Mouse (Mus musculus) monocyte, adult 5-6 weeks (primary cell): ENCODE measurements at regions not wholly inside any gene's neighbourhood (a gene's known extent, or its start where the extent isn't known, plus 50 kb on each side); places are given as distances from the start of the nearest gene placed in this dataset.

ENCODE experiments used
- ATAC-seq: fragments of 153-309, 156-312 bp; replicated peaks from 2 replicates; pipeline ENCODE4 v1.8.0; 2017; ENCODE audit warnings: mild to moderate bottlenecking; ENCODE audit not compliant: low TSS enrichment, insufficient number of reproducible peaks, severe bottlenecking, poor library complexity, low FRiP score

DNA sequence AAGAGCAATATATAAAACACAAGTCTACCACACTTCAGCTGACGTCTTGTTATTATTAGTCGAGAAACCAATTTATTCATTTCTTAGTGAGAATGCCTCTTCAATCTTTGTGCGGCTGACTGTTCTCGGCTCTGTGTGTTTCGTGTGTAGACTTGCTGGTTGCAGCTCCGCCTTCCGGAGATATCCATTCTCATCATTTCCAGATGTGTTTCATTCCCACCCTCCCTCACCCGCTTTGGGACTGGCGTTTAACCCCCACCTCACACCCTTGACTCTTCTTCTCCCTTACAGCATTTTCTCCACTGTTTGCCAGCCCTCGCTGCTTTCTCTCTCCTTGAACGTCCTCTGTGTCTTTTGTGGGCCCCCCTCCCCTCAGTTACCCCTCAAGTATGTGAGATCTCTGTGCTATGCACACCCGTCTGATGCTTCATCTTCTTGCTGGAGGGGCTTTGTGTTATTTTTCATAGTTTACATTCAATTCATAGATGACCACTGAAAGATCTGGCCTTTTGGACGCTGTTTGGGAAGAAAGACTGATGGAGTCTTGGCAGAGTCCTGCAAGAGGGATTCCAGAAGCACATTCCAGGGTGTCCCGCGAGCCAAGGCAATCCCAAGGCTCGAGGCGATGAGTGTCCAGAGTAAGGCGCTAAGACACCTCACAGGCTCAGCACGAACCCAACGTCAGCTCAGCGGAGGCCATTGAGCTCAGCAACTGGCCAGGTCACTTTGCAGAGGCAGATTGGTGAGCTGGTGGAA, 121.9 kb upstream of the Arglu1 start:
- no peak for ATAC-seq

- no peak for ATAC-seq
These were observed 120.6 kb upstream of the Arglu1 start for GRCm38 (mm10) chr8:8810928-8811327.

DNA sequence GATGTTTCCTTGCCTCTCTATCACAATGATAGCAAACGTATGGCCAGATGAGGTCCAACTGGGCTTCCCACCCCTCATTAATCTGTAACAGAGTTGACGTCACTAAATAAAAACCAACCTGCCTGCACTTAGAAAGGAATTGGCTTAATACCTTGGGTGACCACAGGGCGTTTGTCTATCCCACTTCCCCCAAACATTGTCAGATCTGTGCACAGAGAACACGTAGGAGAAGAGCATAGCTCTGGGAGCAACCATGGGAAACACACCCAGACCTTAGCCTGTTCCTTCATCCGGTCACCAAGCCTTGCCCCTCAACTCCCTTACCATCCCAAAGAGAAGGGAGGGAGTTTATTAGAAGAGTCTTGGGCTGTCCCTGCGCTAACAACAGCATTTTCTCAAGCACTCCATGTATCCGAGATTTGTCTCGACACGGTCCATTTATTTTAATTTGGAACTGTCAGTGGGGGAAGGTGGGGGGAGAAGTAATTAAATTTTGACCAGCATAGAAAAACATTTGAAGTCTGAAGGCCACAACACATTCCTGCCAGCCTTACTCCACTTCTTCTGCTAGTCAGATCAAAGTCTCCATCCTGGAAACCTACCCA, 119.6 kb upstream of the Arglu1 start:
- no peak for ATAC-seq

- no peak for ATAC-seq
These were observed 119.0 kb upstream of the Arglu1 start for GRCm38 (mm10) chr8:8809349-8809748.

GRCm38 (mm10) chr8:8802761-8803340, 112.5 kb upstream of the Arglu1 start:
- ATAC-seq, result no peak

DNA sequence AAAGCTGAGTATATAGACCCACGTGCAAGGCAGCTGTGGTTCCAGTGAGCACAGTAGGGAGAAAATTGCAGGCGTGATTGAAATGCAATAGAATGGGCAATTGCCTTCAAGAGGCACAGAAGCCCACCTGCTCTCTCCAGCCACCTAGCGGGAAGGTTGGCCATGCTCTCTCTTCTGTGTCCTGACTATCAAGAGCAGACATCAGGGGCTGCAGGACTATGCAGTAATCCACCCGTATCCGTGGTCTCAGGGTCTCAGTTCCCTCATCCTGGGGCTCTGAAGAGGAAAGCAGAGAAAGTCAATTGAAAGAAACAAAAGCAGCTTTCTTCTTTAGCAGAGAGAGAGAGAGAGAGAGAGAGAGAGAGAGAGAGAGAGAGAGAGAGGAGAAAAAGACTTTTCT, 112.0 kb upstream of the Arglu1 start:
- ATAC-seq, result no peak

DNA sequence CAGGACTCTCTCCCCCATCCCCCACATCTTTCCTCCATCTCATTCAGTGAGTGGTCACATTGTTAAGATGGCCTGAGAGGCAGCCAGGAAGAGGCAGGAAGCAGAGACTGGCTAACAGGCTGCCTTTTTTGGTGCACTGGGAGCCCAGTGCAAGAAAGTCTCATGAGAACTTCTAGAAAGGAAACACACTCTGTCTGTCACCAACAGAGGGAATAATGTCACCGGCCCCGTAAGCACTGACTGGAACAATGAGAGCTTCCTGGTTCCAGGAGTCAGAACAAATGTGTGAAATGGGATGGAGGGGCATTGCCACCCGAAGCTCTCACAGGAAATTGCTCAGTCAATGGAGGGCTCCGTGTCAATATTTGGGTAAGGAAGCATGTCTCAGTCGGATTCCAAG, 111.3 kb upstream of the Arglu1 start:
- ATAC-seq, result no peak

DNA sequence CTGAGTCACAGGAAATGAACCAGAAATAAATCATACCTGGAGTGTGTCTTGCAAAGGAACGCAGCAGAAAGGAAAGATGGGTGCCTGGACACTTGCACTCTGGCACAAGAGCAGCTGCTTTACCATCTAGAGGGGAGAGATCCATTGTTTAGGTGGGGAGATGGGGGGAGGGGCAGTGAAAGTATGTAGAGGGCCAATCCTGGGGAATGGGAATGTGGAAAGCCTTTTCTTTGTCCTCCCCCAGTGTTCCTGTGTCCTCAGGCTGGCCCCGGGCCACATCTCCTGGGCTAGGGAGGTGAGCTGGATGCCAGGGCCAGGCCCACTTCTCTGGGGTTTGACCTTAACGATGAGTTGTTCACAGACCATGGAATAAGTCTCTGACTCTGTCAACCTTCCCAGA, 107.2 kb upstream of the Arglu1 start:
- ATAC-seq, result no peak

DNA sequence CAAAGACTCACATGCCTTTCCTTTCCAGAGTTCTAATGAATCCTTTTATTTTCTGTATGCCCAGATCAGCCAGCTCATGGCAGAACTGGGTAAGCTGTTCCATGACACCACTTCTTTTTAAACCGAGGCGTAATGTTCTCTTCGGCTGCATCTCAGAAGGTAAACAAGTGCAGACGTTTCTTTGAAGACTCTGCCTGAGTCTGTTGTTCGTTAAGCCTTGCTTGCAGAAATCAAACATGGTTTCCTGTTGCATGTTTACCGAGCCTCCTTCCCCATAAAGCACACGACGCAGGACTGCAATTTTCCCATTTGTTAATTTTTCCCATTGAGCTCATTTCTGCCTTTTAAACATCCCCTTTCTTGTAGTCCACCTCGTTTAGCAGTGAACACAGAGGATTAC, 106.6 kb upstream of the Arglu1 start:
- no peak for ATAC-seq

DNA sequence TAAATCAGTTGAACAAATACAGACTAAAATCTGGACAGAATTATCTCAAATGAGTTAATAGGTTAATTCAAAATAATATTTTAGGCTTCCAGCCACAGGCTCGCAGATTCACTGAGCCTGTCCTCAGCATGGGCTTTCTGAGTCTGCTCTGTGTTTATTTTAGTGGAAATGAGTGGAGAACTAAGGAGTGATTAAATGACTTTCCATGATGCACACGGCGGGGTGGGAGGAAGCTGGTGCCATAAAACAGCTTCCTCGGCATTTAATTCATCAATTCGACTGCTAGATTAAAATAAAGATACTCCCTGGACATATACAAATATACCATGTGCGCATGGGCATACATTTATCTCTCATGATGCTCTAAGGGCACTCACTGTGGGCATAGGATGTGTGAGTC, 104.4 kb upstream of the Arglu1 start:
- ATAC-seq, result no peak

GRCm38 (mm10) chr8:8779931-8780330, 89.6 kb upstream of the Arglu1 start:
- ATAC-seq, result no peak

DNA sequence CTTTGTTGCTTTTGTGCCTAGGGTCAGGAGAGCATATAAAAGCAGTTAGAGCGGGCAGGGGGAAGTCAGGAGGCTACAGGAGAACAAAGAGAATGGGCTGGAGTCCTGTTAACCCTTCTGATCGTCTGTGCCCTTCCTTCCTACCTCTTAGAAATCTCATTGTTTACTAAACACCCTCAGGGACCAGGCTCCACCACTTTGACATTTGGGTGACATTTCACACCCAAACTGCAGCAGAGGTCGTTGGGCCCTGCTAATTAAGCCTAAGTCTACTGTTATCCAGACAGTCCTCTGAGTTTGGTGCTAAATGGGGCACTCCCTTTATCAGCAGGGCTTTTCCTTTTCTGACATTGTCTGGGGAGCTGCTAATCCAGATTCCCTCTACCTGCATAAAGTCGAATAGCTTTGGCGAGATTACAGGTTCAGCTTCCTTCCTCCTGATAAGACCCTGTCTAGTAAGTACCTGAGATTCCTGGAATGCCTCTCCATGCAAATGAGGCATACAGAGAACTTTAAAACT, 84.2 kb upstream of the Arglu1 start:
- ATAC-seq, result no peak

GRCm38 (mm10) chr8:8772424-8772823, 82.1 kb upstream of the Arglu1 start:
- ATAC-seq, result no peak

DNA sequence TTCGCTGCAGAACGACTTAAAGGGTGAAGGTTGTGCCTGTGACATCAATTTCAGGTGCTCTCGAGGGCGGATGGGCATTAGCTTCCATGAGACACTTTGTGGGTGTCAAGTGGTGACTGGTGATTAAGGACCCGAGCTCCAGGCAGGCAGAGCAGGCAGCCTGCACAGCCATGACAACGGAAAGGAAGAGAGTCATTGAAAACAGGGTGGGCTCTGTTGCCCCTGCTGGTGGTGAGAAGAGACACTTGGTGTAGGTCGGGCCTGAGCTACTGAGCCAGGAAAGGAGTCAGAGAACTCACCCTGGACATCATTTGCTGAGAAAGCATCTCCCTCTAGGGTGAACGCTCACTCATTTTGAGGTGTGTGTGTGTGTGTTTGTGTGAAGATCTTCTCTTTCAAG, 80.1 kb upstream of the Arglu1 start:
- ATAC-seq, result no peak

DNA sequence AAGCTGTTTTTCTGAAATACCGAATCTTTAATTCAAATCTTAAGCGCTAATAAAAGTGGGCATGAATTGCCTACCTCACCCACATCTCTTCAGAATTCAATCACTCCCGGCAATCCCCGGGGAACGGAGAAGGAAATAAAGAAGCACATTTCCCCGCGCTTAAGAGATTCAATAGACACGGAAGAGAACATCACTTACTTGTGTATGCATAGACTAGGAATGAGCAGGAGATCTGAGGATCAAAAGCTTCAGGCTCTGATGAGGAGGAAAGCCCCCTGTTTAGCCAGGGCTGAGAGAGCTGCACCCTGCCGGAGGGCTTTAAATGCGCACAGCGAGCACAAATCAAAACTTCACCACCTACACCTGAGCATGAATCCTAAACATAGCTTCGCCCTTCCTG, 72.0 kb upstream of the Arglu1 start:
- ATAC-seq, result no peak

GRCm38 (mm10) chr8:8758283-8758682, 68.0 kb upstream of the Arglu1 start:
- no peak for ATAC-seq

DNA sequence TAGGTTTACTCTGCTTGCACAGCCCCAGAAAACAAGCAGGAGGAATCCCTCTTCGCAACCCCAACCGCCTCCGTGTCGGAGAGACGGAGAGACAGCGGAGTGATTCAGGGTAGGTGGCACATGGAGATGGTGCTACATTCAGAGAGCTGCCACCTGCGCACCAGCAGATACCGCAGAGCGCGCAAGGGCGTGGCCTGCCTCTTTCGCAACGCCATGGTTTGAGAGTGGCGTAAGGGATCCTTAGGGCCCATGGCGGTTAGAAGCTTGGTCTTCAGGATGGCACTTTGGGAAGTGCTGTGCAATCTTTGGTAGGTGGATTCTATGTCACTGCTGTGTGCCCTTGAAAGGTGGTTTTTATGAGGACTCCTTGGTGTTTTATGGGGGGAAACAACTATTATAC, 60.9 kb upstream of the Arglu1 start:
- no peak for ATAC-seq

- no peak for ATAC-seq
These were observed 56.4 kb upstream of the Arglu1 start for GRCm38 (mm10) chr8:8746691-8747090.

- no peak for ATAC-seq
These were observed 55.4 kb upstream of the Arglu1 start for GRCm38 (mm10) chr8:8745615-8746285.
